Mouse (Mus musculus) lung, postnatal 36 days (tissue): Measurements from ENCODE around the gene Sox15.
"Not testable (repeated sequence)": the region's sequence is repeated elsewhere in the genome, so short reads cannot be mapped to it uniquely, and the experiment has no call there.

Source experiments
- DNase-seq: peaks from one replicate; pipeline ENCODE4 v3.0.0; 2022; ENCODE audit warnings: mixed read lengths

Sox15 gene

GRCm38 (mm10) chr11:69681314-69682208 lies 26.4 kb downstream of the Sox15 start, which contains the start of gene Senp3:
Gene Senp3, minus strand, starts transcription at chr11:69682084.
- DNase-seq, result peak; percentile 97

- no peak for DNase-seq
Observed at GRCm38 (mm10) chr11:69682209-69682839, 27.2 kb downstream of the Sox15 start.

- peak; percentile 95 for DNase-seq
Observed at GRCm38 (mm10) chr11:69682840-69683533, 27.9 kb downstream of the Sox15 start.

GRCm38 (mm10) chr11:69683576-69683975 lies 28.5 kb downstream of the Sox15 start:
- DNase-seq, result no peak

- DNase-seq, result peak; percentile 79
Observed at GRCm38 (mm10) chr11:69684128-69684745, 29.1 kb downstream of the Sox15 start.

GRCm38 (mm10) chr11:69684936-69685335 lies 29.8 kb downstream of the Sox15 start:
- no peak for DNase-seq

- DNase-seq, result peak; percentile 94
Observed at GRCm38 (mm10) chr11:69685526-69686148, 30.5 kb downstream of the Sox15 start, which contains the start of gene Tnfsf13. Gene Tnfsf13, minus strand, starts transcription at chr11:69685784.

- DNase-seq, result peak; percentile 87
Observed at GRCm38 (mm10) chr11:69686377-69686776, 31.3 kb downstream of the Sox15 start.

GRCm38 (mm10) chr11:69687061-69687460 lies 31.9 kb downstream of the Sox15 start:
- DNase-seq, result no peak

- DNase-seq, result no peak
Observed at GRCm38 (mm10) chr11:69689891-69690290, 34.8 kb downstream of the Sox15 start.

GRCm38 (mm10) chr11:69692196-69692811 lies 37.2 kb downstream of the Sox15 start:
- peak; percentile 62 for DNase-seq

GRCm38 (mm10) chr11:69692863-69693262 lies 37.7 kb downstream of the Sox15 start:
- DNase-seq, result no peak

- no peak for DNase-seq
Observed at GRCm38 (mm10) chr11:69693421-69693965, 38.4 kb downstream of the Sox15 start.

GRCm38 (mm10) chr11:69695046-69695360 lies 39.9 kb downstream of the Sox15 start:
- no peak for DNase-seq

GRCm38 (mm10) chr11:69695361-69696181 lies 40.5 kb downstream of the Sox15 start, which contains the start of the genes Tnfsf12 and Tnfsfm13:
Gene Tnfsf12, minus strand, starts transcription at chr11:69695849.
Gene Tnfsfm13, minus strand, starts transcription at chr11:69696098.
- DNase-seq, result peak; percentile 89

- DNase-seq, result no peak
Observed at GRCm38 (mm10) chr11:69697396-69697795, 42.3 kb downstream of the Sox15 start.

GRCm38 (mm10) chr11:69698574-69698973 lies 43.5 kb downstream of the Sox15 start:
- no peak for DNase-seq

GRCm38 (mm10) chr11:69699595-69699994 lies 44.5 kb downstream of the Sox15 start:
- DNase-seq, result no peak

GRCm38 (mm10) chr11:69702886-69703285 lies 47.8 kb downstream of the Sox15 start:
- DNase-seq, result not testable (repeated sequence)

- not testable (repeated sequence) for DNase-seq
Observed at GRCm38 (mm10) chr11:69703381-69703780, 48.3 kb downstream of the Sox15 start.
